ENCODE assay signal across 8 mouse cellular contexts in the genomic region with DNA sequence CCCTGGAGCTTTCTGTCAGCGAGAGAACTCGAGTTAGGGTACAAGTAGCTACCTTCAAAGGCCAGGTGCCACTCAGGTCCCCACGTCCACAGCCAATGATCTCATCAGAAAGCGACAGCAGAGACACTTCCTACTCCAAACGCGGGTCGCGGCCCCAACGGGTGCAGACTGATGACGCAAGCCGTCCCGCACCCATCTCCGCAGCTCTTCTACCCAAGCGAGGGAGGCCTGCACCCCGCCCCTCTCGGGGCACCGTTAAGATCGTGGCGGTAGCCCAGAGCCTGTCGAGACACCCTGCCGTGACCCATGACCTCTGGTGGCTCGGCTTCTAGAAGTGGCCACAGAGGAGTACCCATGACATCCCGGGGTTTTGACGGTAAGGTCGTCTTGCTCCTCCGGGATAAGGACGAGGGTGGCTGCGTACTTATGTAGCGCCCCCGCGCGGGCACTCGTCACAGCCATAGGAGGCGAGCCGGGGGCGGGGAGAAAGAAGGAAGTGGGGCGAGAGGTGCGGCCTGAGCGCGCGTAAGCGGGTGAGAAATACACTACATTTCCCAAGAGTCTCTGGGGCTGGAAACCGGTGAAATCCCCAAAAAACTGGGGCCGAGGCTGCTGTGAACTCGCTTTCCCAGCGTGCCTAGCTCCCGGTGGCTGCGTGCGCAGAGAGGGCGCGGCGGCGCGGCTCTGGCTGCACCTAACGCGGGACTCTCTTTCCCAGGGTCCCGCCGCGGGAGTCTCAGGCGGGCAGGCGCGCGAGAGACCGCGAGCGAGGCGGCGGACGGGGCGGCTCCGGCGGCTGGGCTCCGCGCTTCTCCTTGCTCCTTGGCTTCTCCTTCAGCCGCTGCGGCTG. TPM values are rescaled to one million over a fixed set of nuclear protein-coding genes. Genes with fewer than 3 reads are reported as not detected.
A peak's percentile ranks its signal among the peaks of the same experiment; 100 is the strongest.
DNase-seq lines count a peak whose midpoint lies in the region; ATAC-seq lines count a peak whose summit lies in the region.

A gene (plus strand): TSS at position 201 of the 850 bp plus-strand sequence.
A gene (minus strand): TSS at position 443 of the 850 bp plus-strand sequence.

- intact Hi-C loops in gastrocnemius, postnatal 14 days (cut with DNase I; ENCODE audit: low total_unique reads) = no loop called here
- intact Hi-C loops in left cerebral cortex, postnatal 10 days (cut with DNase I) = no loop called here

- DNase-seq in adrenal gland, adult (ENCODE audit: inconsistent age in 2 of 2, low spot score in 1 of 2) = peak; percentile 99 to 100
- peak; percentile 98 for DNase-seq in embryo, embryonic 10.5 days (ENCODE audit: low spot score)
- DNase-seq in gastrocnemius, postnatal 14 days = peak; percentile 98
- DNase-seq in left cerebral cortex, postnatal 10 days (ENCODE audit: extremely low spot score in 1 of 2, low spot score in 2 of 2) = peak; percentile 99
- peak; percentile 99 for DNase-seq in right cerebral cortex, postnatal 25 days
- DNase-seq in urinary bladder, postnatal 4 days (ENCODE audit: low spot score in 2 of 2) = peak; percentile 96 to 98

- ATAC-seq in inflammation-experienced regulatory T-cells, adult 6 months = peak; percentile 92
- ATAC-seq in megakaryocyte-erythroid progenitor cell, adult 5-6 weeks (replicated peaks; ENCODE audit: low FRiP score, low TSS enrichment, poor library complexity, severe bottlenecking) = peak; percentile 93

RNA-seq across cellular contexts. Expression of the first gene that starts in this region (rescaled TPM):
- 10 to 100 TPM; 75.6 to 78.3 TPM for total RNA-seq in gastrocnemius, postnatal 14 days (2021)
- polyA plus RNA-seq in inflammation-experienced regulatory T-cells, adult 6 months (2017; shearing (Covaris generic)) = 100 to 1,000 TPM; 187 to 221 (median 196) TPM
- 100 to 1,000 TPM; 103 to 108 TPM for total RNA-seq in left cerebral cortex, postnatal 10 days (2021)
- 356 and 387 TPM in 2 replicates for total RNA-seq in megakaryocyte-erythroid progenitor cell, adult 5-6 weeks (2014; fragmentation: Nextera tagmentation)
- 600 and 632 TPM in 2 replicates for total RNA-seq in megakaryocyte-erythroid progenitor cell, adult 5-6 weeks (2017)

RNA-seq across cellular contexts. Expression of the second gene that starts in this region (rescaled TPM):
- 10 to 100 TPM; 14.8 to 15.7 TPM for total RNA-seq in gastrocnemius, postnatal 14 days (2021)
- polyA plus RNA-seq in inflammation-experienced regulatory T-cells, adult 6 months (2017; shearing (Covaris generic)) = 10 to 100 TPM; 30.3 to 35.3 (median 33.1) TPM
- 10 to 100 TPM; 42.5 to 45.1 TPM for total RNA-seq in left cerebral cortex, postnatal 10 days (2021)
- 18.8 and 37.6 TPM in 2 replicates for total RNA-seq in megakaryocyte-erythroid progenitor cell, adult 5-6 weeks (2014; fragmentation: Nextera tagmentation)
- total RNA-seq in megakaryocyte-erythroid progenitor cell, adult 5-6 weeks (2017) = 82.6 and 89.2 TPM in 2 replicates

Comparison
In these comparisons a context has a peak if more than half of its experiments do, and no peak if none do; other contexts are left out.
1. Peak in every context shown above with its lines: DNase-seq and ATAC-seq.